Mouse (Mus musculus): Measurements from ENCODE around the gene Pald1. TPM values are rescaled to one million over a fixed set of nuclear protein-coding genes. Genes with fewer than 3 reads are reported as not detected.

The Pald1 gene
- total and polyA plus RNA-seq, 2 experiments from 2014 or later = 17.9 to 66.8 TPM

GRCm38 (mm10) chr10:61290016-61290415 is 93.3 kb downstream of the Pald1 start:
- H3K36me3 ChIP-seq (replicated peaks; ENCODE audit: control insufficient read depth, insufficient read depth, low read length) = no peaks in the 10 kb centered on the region
- H3K4me2 ChIP-seq (ENCODE audit: low read depth, low read length) = no peak overlapping the region
- peaks cover 7% of the 10 kb centered on the region for H3K4me1 ChIP-seq (ENCODE audit: control insufficient read depth, insufficient read depth)
- H3K27me3 ChIP-seq (ENCODE audit: control insufficient read depth, insufficient read depth, low read length) = no peaks in the 10 kb centered on the region
- 23% methylated on average over 2 of the region's 2 CpGs for WGBS
- H3K4me3 ChIP-seq (ENCODE audit: low read depth, low read length) = no peak overlapping the region
- no peaks in the 10 kb centered on the region for H3K9me3 ChIP-seq (replicated peaks; ENCODE audit: control insufficient read depth, low read length)
- H3K27ac ChIP-seq (ENCODE audit: low read depth) = peak overlapping the region; percentile 84
- DNase-seq (ENCODE audit: low spot score) (peak; percentile 78), ATAC-seq (ENCODE audit: insufficient read depth, low read depth) (peak; percentile 85)
- H3K9ac ChIP-seq (replicated peaks; ENCODE audit: low read depth, low read length) = no peak overlapping the region
- no peak for TF ChIP-seq CTCF (IDR thresholded peaks at IDR 0.05; ENCODE audit: low read depth)
- no peak for TF ChIP-seq EP300 (IDR thresholded peaks at IDR 0.05; ENCODE audit: low read depth)

- TF ChIP-seq EP300 (IDR thresholded peaks at IDR 0.05; ENCODE audit: low read depth) (no peak), CTCF (IDR thresholded peaks at IDR 0.05; ENCODE audit: low read depth) (no peak)
- ATAC-seq (ENCODE audit: insufficient read depth, low read depth) = peak; percentile 66
Measured at GRCm38 (mm10) chr10:61286246-61286645, 97.1 kb downstream of the Pald1 start.

GRCm38 (mm10) chr10:61285271-61285670 is 98.1 kb downstream of the Pald1 start:
- Histone ChIP-seq H3K36me3 (replicated peaks; ENCODE audit: control insufficient read depth, insufficient read depth, low read length) (no peaks in the 10 kb centered on the region), H3K4me3 (ENCODE audit: low read depth, low read length) (no peak overlapping the region), H3K9me3 (replicated peaks; ENCODE audit: control insufficient read depth, low read length) (no peaks in the 10 kb centered on the region), H3K4me2 (ENCODE audit: low read depth, low read length) (no peak overlapping the region), H3K27me3 (ENCODE audit: control insufficient read depth, insufficient read depth, low read length) (no peaks in the 10 kb centered on the region), H3K27ac (ENCODE audit: low read depth) (peak overlapping the region; percentile 58), H3K9ac (replicated peaks; ENCODE audit: low read depth, low read length) (no peak overlapping the region), H3K4me1 (ENCODE audit: control insufficient read depth, insufficient read depth) (no peaks in the 10 kb centered on the region; the same call in none of the 2 replicates)
- ATAC-seq (ENCODE audit: insufficient read depth, low read depth) = peak; percentile 40; the same call in 1 of the 2 replicates
- DNase-seq (ENCODE audit: low spot score) = no peak
- 73% methylated on average over 11 of the region's 11 CpGs for WGBS
- TF ChIP-seq CTCF (IDR thresholded peaks at IDR 0.05; ENCODE audit: low read depth) (no peak), EP300 (IDR thresholded peaks at IDR 0.05; ENCODE audit: low read depth) (no peak)

More at GRCm38 (mm10) chr10:61286246-61286645, 97.1 kb downstream of the Pald1 start:
- Histone ChIP-seq H3K4me3 (ENCODE audit: low read depth, low read length) (no peak overlapping the region), H3K9ac (replicated peaks; ENCODE audit: low read depth, low read length) (no peak overlapping the region), H3K36me3 (replicated peaks; ENCODE audit: control insufficient read depth, insufficient read depth, low read length) (no peaks in the 10 kb centered on the region), H3K9me3 (replicated peaks; ENCODE audit: control insufficient read depth, low read length) (no peaks in the 10 kb centered on the region), H3K27me3 (ENCODE audit: control insufficient read depth, insufficient read depth, low read length) (no peaks in the 10 kb centered on the region), H3K4me2 (ENCODE audit: low read depth, low read length) (no peak overlapping the region), H3K27ac (ENCODE audit: low read depth) (peak overlapping the region; percentile 72), H3K4me1 (ENCODE audit: control insufficient read depth, insufficient read depth) (peaks cover 7% of the 10 kb centered on the region)
- 42% methylated on average over 7 of the region's 7 CpGs for WGBS
- DNase-seq (ENCODE audit: low spot score) = peak; percentile 50

GRCm38 (mm10) chr10:61284309-61284708 is 99.0 kb downstream of the Pald1 start:
- H3K4me1 ChIP-seq (ENCODE audit: control insufficient read depth, insufficient read depth) = no peaks in the 10 kb centered on the region; the same call in 1 of the 2 replicates
- H3K4me3 ChIP-seq (ENCODE audit: low read depth, low read length) = no peak overlapping the region
- DNase-seq (ENCODE audit: low spot score) (no peak), ATAC-seq (ENCODE audit: insufficient read depth, low read depth) (no peak)
- no peaks in the 10 kb centered on the region for H3K36me3 ChIP-seq (replicated peaks; ENCODE audit: control insufficient read depth, insufficient read depth, low read length)
- H3K27ac ChIP-seq (ENCODE audit: low read depth) = no peak overlapping the region
- no peaks in the 10 kb centered on the region for H3K27me3 ChIP-seq (ENCODE audit: control insufficient read depth, insufficient read depth, low read length)
- TF ChIP-seq EP300 (IDR thresholded peaks at IDR 0.05; ENCODE audit: low read depth) (no peak), CTCF (IDR thresholded peaks at IDR 0.05; ENCODE audit: low read depth) (no peak)
- H3K9ac ChIP-seq (replicated peaks; ENCODE audit: low read depth, low read length) = no peak overlapping the region
- H3K4me2 ChIP-seq (ENCODE audit: low read depth, low read length) = no peak overlapping the region
- H3K9me3 ChIP-seq (replicated peaks; ENCODE audit: control insufficient read depth, low read length) = no peaks in the 10 kb centered on the region
- WGBS = 76% methylated on average over 4 of the region's 4 CpGs

- no peaks in the 10 kb centered on the region for H3K27me3 ChIP-seq (ENCODE audit: control insufficient read depth, insufficient read depth, low read length)
- no peaks in the 10 kb centered on the region for H3K9me3 ChIP-seq (replicated peaks; ENCODE audit: control insufficient read depth, low read length)
- TF ChIP-seq EP300 (IDR thresholded peaks at IDR 0.05; ENCODE audit: low read depth) (no peak), CTCF (IDR thresholded peaks at IDR 0.05; ENCODE audit: low read depth) (no peak)
- no peak for ATAC-seq (ENCODE audit: insufficient read depth, low read depth)
- no peaks in the 10 kb centered on the region for H3K4me1 ChIP-seq (ENCODE audit: control insufficient read depth, insufficient read depth)
- no peak for DNase-seq (ENCODE audit: low spot score)
- H3K36me3 ChIP-seq (replicated peaks; ENCODE audit: control insufficient read depth, insufficient read depth, low read length) = no peaks in the 10 kb centered on the region
- H3K9ac ChIP-seq (replicated peaks; ENCODE audit: low read depth, low read length) = no peak overlapping the region
- no peak overlapping the region for H3K27ac ChIP-seq (ENCODE audit: low read depth)
- no peak overlapping the region for H3K4me3 ChIP-seq (ENCODE audit: low read depth, low read length)
- WGBS = 64% methylated on average over 5 of the region's 5 CpGs
- H3K4me2 ChIP-seq (ENCODE audit: low read depth, low read length) = no peak overlapping the region
Measured at GRCm38 (mm10) chr10:61281115-61281514, 102.2 kb downstream of the Pald1 start.
